Mouse (Mus musculus) embryo, embryonic 11.5 days (tissue): ENCODE results near the gene Fbl.
"Not testable (repeated sequence)": the region's sequence is repeated elsewhere in the genome, so short reads cannot be mapped to it uniquely, and the experiment has no call there.

ENCODE experiments used
- DNase-seq: peaks from one replicate; pipeline ENCODE4 v3.0.0-alpha.2; 2012; ENCODE audit warnings: low read depth, low spot score

The Fbl gene

GRCm38 (mm10) chr7:28169489-28170422, at the start of gene Fbl:
Gene Fbl, plus strand, starts transcription at chr7:28169710.
- peak; percentile 90 for DNase-seq

- DNase-seq = no peak
Measured at GRCm38 (mm10) chr7:28129166-28129565, 40.3 kb upstream of the Fbl start, which contains the start of gene 9530053A07Rik. Gene 9530053A07Rik, plus strand, starts transcription at chr7:28129466.

- peak; percentile 17 for DNase-seq
Measured at GRCm38 (mm10) chr7:28137613-28138012, 31.9 kb upstream of the Fbl start.

GRCm38 (mm10) chr7:28148263-28148662, 21.2 kb upstream of the Fbl start:
- DNase-seq = peak; percentile 55

GRCm38 (mm10) chr7:28149841-28150240, 19.7 kb upstream of the Fbl start:
- no peak for DNase-seq

GRCm38 (mm10) chr7:28151584-28152221, 17.8 kb upstream of the Fbl start:
- DNase-seq = no peak

- not testable (repeated sequence) for DNase-seq
Measured at GRCm38 (mm10) chr7:28153595-28153994, 15.9 kb upstream of the Fbl start.

- DNase-seq = no peak
Measured at GRCm38 (mm10) chr7:28159292-28159691, 10.2 kb upstream of the Fbl start.

GRCm38 (mm10) chr7:28159893-28160292, 9.6 kb upstream of the Fbl start:
- DNase-seq = no peak

- no peak for DNase-seq
Measured at GRCm38 (mm10) chr7:28161163-28161749, 8.3 kb upstream of the Fbl start.

GRCm38 (mm10) chr7:28165406-28165805, 4.1 kb upstream of the Fbl start:
- DNase-seq = no peak

GRCm38 (mm10) chr7:28168320-28169115, 992 bp upstream of the Fbl start:
- DNase-seq = no peak

GRCm38 (mm10) chr7:28175358-28175757, 5.8 kb downstream of the Fbl start:
- DNase-seq = no peak

- peak; percentile 97 for DNase-seq
Measured at GRCm38 (mm10) chr7:28179228-28179627, 9.7 kb downstream of the Fbl start, which contains the start of gene Dyrk1b. Gene Dyrk1b, plus strand, starts transcription at chr7:28179469.

- peak; percentile 90 for DNase-seq
Measured at GRCm38 (mm10) chr7:28179741-28180377, 10.3 kb downstream of the Fbl start.

GRCm38 (mm10) chr7:28180890-28181289, 11.4 kb downstream of the Fbl start:
- no peak for DNase-seq

GRCm38 (mm10) chr7:28181376-28181775, 11.9 kb downstream of the Fbl start:
- DNase-seq = no peak

- DNase-seq = no peak
Measured at GRCm38 (mm10) chr7:28182320-28182719, 12.8 kb downstream of the Fbl start.

- DNase-seq = no peak
Measured at GRCm38 (mm10) chr7:28185884-28186283, 16.4 kb downstream of the Fbl start.

GRCm38 (mm10) chr7:28186631-28187030, 17.1 kb downstream of the Fbl start:
- no peak for DNase-seq

GRCm38 (mm10) chr7:28191489-28191888, 22.0 kb downstream of the Fbl start:
- DNase-seq = no peak
